Mouse (Mus musculus): ENCODE measurements around the gene Sertad3.

The Sertad3 gene

DNA sequence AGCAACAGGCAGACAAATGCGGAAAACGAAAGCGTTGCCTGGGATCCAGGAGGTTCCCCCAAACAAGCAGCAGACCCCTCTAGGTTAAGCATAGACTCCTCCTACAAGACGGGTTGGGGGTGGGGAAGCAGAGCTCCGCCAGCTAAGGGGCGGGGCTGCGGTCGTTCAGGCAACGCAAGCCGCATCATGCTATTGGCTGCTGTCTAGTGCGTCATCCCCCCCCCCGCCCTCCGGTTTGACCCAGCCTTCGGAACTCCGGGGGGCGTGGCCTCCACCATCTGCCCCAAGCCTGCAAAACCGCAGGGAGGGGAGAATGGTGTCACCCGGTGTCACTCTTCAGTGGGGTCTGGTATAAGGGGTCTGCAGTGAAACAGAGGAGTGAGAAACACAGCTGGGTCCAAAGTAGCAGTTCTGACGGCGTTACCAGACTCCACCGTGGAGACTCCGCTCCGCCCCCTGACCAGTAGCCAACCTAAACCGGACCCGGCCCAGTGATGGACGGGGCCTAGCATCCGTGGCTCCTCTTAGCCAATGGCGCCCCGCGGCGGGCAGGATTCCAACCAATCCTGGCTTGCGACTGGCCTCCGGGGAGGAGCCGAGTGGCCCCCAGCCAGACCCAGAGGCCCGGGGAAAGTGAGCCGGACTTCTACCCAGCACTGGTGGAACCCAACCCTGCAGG, at the start of gene Sertad3:
Gene Sertad3 (plus strand): TSS at position 613 of the 679 bp plus-strand sequence.
- DNase-seq, result peak; percentile 100

DNA sequence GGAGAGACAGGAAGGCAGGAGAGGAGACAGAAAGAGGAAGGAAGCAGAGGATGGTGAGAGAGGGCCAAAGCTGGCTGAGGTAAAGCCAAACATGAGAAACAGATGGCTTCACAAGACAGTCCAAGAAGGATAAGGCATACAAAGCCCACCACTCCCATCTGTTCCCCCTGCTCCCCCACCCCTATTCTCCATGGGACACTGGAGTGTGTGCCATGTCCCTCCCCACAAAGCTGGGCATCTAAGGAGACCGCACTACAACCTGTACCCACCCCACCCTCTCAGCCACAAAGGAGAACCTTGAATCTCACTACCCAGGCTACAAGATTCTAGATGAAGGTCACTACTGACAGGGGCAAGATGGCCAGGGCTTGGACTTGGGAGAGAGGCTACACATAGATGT, 46.2 kb upstream of the Sertad3 start:
- DNase-seq, result no peak

DNA sequence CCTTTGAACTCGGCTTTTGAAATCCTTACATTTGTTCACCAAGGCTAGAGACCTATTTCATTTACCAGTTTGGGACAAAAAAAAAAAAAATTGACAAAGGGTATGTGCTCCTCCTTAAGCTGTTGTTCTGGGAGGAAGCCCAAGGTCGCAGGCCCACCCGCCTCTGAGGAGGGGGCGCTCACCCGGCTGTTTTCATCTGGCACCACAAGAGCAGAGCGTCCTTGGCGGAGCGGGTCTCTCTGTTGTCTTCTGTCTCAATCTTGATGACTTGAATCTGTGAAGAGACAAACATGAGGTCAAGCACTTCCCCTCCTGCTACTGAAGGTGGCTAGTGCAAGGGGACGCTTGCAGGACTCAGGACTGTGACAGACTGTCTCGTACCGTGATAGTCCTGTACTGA, 45.6 kb upstream of the Sertad3 start:
- DNase-seq, result no peak

DNA sequence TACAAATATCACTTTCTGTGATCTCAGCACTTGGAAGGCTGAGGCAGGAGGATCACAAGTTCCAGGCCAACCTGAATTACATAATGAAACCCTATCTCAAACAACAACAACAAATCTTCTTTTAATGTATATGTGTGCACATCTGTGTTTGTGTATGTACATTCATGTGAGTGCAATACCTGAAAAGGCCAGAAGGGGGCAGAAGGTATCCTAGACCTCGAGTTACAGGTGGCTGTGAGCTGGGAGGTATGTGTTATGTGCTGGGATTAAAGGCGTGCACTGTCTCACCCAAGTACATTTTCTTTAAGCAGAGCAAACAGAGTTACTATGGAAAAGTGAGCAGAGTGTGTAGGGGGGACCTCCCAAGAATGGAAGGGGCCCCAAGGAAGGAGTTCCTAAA, 44.4 kb upstream of the Sertad3 start:
- no peak for DNase-seq

DNA sequence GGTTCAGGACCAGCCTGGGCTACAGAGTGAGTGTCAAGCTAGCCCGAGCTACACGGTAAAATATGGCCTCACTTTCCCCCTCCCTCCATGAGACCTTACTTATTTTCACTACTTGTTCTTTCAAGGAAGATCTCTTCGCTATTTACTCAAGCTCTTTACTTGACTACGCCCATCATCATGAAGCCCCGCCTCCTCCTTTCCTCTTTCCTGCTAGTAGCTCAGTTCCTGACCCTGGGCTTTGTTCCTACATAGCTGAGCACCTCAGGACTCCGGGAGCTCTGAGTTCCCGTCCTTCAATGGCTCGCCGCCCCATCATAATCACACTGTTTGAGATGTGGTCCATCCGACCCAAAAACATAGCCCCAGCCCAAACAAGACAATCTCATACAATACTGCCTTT, 40.2 kb upstream of the Sertad3 start:
- no peak for DNase-seq

DNA sequence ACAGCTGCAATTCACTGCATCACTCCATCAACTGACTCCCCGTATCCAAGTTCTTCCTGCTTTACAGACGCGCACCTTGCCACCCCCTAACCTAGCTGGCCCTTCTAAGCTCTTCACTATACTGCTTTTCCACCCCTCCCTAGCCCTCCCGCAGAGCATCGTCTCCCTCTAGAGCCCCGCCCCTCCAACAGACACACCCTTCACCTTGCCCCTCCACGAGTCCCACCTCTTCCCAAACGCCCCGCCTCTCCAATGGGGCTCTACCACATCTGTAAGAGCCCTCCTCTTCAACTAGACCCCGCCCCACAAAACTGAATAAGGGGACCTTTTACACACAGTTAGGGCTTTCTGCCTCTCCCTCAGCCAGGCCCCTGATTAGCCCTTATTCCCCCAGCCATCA, 39.8 kb upstream of the Sertad3 start:
- DNase-seq, result no peak

DNA sequence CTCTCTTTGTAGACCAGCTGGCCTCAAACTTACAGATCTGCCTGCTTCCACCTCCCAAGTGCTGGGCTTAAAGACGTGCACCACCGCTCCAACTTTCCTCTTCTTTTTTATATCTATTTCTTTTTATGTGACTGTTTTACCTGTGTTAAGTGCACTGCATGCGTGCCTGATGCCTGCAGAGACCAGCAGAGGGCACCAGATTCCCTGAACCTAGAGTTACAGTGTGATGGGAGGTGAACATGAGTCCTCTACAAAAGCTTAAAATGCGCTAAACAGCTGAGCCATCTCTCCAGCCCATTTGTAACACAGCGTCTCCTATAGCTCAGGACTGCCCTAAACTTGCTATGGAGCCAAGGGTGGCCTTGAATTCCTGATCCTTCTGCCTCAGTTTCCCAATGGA, 36.0 kb upstream of the Sertad3 start:
- peak in 1 of 2 experiments; percentile 63 for DNase-seq

DNA sequence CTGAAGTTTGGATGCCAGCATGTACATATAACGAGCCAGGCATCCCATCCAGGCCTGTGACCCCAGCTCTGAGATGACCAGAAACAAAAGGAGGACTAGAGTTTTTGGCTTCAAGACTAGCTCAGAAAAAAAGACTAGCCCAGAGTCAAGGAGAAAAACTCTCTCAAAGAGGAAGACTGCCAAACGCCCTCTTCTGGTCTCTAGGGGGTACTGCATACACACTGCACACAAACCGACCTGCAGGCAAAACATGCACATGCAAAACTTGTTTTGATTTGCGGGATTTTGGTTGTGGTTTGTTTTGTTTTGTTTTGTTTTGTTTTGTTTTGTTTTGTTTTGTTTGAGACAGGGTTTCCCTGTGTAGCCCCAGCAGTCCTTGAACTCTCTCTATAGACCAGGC, 33.6 kb upstream of the Sertad3 start:
- no peak for DNase-seq

DNA sequence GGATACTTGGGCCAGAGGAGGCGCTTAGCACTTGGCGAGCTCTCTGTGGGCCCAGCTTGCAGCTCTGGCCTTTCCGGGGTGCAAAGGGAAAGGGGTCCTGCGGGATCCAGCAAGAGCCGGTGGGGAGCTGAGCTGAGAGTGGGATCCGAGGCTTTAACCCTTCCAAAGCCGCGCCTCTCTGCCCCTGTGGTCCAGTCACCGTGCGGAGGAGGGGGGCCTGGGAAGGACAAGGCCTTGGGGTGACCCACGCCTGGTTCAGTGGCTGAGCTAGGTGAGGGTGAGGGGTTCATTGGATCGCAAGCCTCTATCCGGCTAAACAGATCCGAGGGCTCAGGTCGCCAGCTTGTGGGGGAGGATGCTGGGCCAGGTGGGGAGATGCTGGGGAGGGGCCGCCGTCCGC, 27.5 kb upstream of the Sertad3 start:
- DNase-seq, result no peak

DNA sequence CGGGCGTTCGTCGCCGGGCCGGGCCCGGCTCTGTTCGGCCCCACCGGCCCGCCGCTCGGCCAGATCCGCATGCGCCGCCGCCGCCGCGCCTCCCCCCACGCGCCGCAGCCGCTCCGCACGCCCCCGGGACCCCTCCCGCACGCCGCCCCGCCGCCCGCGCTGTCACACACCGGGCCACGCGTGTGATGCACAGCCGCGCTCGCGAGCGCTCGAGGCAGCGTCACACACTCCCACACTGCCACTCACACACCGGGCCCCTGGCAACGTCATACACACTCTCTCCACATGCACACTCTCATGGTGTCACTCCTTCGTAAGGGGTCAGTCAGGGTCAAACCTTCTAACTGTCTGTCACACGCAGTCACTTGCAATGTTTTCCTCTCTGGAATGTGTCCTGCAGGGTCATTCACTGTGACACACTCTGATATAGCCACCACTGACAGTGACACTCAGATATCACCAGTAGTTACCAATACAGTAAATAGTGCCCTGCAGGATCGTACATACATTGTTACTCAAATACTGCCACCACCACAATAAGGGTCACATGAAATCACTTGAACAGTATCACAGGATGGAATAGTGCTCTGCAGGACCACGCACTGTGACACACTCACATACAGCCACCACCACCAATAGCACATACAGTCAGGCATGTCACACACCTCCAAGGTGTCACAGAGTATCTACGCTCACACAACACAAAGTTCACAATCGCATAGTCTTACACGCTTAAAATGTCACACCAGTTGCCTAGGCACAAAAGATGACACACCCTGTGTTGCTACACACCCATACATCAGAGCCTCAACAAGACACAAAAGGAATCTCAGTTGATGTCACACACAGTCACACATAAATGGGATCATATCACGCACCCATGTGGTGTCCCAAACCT, 26.8 kb upstream of the Sertad3 start:
- peak in 1 of 2 experiments; percentile 21 for DNase-seq

DNA sequence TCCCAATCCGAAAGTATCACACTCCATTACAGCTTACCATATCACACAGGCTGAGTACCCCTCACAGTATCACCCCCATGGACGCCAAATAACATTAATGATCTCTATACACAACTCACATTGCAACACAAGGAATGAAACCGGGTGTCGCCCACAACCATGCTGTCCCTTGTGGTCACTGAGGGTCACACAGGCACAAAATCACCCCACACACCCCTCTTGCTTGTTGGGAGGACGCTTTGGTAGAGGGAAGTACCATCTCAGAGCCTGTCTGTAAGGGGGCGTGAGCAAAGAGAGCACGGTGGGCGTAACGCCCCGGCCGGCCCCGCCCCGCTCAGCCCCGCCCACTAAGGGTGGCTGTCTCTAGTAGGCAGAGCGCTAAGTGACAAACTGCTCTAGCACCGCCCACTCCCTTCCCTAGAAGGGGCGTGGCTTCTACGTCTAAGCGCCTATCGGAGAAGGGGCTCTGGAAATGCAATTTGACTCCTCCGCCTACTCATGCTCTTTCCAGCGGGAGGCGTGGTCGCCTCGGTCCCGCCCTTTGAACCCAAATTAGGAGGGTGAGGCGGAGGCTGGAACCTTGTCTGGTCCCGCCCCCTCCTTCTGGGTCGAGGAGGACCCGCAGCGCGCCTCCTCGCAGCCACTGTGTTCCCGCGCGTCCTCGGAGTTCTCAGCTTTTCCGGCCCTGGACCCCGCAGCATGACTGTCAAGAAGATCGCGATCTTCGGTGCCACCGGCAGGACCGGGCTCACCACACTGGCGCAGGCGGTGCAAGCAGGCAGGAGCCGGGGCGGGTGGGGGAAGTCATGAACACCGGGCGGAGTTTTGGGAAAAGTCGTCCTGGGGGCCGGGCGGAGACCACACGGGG, 25.9 kb upstream of the Sertad3 start, which contains the start of the genes Sptbn4 and Blvrb:
Gene Sptbn4 (minus strand): TSS at position 268 of the 868 bp plus-strand sequence.
Gene Blvrb (plus strand): TSS at position 560 of the 868 bp plus-strand sequence.
- peak; percentile 99 for DNase-seq

DNA sequence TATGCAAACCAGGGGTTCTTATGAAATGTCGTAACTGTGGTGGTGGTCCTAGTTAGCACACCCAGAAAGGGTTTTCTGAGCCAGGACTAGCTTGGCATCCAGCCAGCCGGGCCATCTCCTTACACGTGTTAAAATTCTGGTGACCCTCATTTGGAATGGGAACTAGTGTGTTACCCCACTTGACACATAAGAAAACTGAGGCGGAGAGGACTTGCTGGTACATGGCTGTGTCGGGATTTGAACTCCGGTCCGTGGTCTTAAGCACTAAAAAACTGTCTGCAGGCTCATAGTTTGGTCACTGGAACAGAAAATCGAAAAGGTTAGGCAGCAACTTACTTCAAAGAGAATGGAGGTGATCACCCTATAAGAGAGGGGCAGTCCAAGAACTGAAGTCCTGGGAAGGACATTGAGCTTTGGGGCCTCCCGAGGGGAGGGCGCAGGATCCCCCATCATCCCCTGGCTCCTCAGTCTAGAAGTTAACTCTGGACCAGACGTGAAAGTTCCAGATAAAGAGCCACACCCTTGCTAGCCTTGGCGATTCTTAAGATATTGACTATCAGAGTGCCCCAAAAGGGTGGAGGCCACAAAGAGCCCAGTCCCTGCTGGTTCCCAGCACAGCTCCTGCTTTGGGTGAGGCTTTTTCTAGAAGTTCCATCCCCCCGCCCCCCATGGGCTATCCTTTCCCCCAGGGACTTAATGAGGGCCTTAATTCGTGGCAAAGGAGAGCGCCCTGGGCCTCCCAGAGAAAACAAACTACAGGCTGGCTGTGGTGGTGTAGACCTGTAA, 25.0 kb upstream of the Sertad3 start:
- DNase-seq, result no peak

DNA sequence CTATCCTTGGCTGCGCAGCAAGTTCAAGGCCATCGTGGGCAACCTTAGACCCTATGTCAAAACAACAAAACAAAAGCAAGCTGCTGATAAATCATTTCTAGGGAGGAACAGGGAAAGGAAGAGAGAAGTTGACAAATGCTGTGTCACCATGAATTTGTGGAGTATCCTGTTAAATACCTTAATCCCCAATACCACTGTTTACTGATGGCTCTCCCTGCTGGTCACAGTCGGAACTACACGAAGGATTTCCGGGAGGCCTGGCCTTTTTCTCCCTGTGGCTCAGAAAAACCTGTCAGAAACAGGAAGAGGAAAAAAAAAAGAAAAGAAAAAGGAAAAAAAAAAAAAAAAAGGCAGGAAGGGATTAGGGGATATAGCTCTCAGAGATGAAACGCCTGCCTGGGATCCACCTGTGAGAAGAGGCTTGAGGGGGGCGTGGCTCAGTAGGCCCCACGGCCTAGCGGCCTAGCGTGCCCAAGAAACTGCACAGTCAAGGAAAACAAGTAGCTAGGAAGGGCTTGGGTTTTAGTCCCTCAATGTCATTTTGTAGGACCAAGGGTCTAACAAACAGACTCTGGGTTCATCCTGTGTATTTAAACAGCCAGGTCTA, 24.2 kb upstream of the Sertad3 start:
- DNase-seq, result peak; percentile 67 to 86

DNA sequence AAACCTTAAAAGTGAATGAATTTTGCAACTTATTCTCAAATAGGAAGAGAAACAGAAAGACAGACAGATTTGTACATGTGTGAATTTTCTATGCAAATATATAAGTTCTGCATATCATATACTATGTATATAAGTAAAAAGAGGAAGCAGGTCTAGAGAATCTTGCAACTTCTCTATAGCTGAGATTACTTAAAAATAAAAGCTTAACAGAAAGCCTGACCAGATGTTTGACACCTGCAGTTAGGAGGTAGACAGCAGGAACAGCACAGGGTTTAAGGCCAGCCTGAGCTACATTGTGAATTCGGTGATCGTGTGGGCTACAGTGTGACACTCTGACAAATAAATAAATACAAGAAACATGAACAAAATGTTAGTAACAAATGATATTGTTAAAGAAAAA, 22.2 kb upstream of the Sertad3 start:
- DNase-seq, result no peak

DNA sequence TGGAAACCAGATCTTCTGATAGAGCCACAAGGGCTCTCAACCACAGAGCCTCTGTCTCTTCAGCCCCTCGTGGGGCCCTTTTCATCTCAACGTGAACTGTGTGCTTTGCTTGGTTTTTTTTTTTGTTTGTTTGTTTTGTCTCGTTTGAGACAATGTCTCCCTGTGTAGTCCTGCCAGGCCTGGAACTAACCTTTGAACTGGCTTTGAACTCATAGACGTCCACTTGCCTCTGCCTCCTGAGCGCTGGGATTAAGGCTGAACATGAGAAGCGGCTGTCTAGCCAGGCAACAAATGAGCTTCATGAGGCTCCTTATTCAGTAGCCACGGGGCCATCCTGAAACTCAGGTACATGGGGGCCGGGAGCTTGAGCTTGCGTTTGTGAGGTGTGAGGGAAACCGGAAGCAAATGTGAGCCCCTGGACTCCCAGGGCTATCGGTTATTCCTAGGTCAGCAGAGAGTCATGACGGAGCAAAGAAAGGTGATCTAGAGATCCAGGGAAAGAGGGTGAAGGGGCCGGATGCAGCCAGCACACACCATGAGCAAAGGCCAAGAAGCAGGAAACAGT, 21.3 kb upstream of the Sertad3 start:
- DNase-seq, result peak; percentile 26 to 34

DNA sequence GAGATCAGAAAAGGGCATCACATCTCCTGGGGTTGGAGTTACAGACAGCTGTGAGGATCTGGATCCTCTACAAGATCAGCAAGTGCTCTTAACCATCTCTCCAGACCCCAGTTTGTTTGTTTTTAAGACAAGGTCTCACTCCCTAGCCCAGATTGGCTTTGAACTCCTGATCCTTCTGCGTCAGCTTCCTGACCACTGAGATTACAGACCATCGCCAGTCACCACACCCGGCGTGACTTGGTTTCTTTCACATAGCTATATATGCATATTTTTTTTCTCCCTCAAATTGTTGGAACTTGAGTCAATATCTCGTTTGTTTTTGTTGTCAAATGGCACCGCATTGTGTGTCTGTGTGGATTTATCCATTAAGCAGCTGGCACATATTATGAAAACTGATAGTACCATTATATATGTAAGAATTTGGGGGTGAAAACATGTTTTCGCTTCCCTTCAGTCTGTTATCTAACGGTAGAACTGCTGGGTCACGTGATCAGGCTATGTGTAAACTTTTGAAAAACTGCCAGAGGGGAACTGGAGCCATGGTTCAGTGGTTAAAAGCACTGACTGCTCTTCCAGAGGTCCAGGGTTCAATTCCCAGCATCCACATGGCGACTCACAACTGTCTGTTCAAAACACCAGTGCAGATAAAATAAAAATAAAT, 19.0 kb upstream of the Sertad3 start:
- peak; percentile 27 to 41 for DNase-seq

DNA sequence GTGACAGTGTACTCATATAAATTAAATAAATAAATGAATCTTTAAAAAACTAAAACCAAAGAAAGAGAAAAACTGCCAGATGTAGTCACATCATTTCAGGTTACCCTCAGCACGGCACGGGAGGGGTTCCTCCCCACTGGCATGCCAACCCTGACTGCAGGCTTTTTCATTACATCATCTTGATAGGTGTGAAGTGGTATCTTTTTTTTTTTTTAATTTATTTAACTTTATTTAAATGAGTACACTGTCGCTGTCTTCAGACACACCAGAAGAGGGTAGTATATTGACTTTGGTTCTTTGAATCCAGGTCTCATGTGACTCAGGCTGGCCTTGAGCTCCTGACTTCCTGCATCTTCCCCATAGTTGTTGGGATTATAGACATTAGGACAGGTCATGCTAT, 18.3 kb upstream of the Sertad3 start:
- DNase-seq, result no peak

DNA sequence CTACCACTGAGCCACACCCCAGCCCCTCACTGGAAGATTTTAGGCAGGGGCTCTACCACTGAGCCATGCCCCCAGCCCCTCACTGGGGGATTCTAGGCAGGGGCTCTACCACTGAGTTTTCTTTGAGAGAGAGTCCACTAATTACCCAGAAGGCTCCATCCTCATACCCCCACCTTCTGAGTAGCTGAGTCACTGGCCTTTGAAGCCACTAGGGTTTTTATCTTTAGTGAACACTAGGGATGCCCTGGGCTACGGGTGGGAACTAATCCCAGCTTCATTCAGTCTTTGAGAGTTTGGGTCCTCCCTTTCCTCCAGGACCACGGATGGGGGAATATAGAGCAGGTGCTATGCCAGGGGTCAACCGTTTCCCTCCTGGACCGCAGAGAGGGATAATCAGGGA, 15.0 kb upstream of the Sertad3 start:
- DNase-seq, result no peak

DNA sequence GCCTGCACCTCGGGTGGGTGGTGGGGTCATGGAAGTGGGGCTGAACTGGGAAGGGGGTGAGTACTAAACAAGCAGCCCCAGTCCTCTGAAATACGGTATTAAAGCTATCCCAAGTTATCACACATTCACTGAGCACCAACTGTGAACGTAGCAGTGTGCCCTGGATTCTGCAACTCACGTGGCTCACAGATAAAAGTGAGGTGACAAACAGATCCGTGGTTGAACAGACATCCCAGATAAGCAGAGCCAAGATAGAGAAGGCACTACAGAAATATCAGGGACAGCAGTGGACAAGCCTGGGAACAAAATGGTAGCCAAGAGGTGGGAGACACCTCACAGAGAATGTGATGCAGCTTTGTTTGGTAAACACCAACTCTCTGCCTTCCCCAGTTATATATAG, 13.9 kb upstream of the Sertad3 start:
- DNase-seq, result no peak

DNA sequence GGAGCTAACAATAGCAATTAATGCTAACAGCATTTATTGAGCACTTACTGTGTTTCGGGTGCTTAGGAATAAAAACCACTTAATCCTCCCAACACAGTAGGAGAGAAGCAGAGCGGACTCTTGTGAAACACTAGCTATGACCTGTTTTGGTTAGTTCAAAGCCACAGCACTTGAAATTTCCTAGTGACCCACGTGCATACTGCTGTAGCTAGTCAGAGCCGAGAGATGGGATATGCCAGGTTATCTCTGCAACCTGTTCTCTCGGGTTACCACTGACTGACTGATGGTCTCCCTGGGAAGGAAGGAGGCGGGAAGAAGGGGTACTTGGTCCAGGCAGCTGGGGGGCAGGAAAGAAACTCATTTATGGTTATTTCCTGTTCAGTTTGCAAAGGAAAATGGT, 13.1 kb upstream of the Sertad3 start:
- DNase-seq, result no peak

DNA sequence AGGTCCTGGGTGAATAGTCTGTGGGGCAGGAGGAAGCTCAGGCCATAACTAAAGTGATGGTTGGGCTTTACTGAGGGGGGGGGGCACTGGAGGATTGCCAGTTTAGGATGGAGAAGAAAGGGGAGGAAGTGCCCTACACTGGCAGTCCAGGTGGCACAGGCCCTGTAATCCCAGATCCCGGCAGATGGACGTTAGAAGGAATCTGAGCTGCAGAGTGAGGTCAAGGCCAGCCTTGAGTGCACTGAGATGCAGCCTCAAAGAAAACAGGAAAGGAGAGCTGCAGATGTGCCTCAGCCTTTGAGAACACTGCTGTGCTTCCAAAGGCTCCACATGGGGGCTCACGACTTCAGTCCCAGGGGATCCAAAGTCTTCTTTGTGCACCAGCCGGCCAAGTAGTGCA, 5.9 kb upstream of the Sertad3 start:
- DNase-seq, result no peak
